Mouse (Mus musculus): Measurements from ENCODE around the gene Leng8. TPM values are rescaled to one million over a fixed set of nuclear protein-coding genes. Genes with fewer than 3 reads are reported as not detected.

Gene Leng8
- total and polyA plus RNA-seq, 3 experiments, result 23.2 to 46.6 (median 33.5) TPM

GRCm38 (mm10) chr7:4128860-4129259 is 8.0 kb upstream of the Leng8 start:
- H3K27me3 ChIP-seq (replicated peaks), result no peaks in the 10 kb centered on the region
- peaks cover 0 to 9% of the 10 kb centered on the region in 2 experiments; a peak in 1 of 4 replicates for H3K4me1 ChIP-seq (ENCODE audit: control insufficient read depth in 1 of 2, insufficient read depth in 2 of 2)
- H3K9ac ChIP-seq (ENCODE audit: insufficient read depth, low read depth), result no peak overlapping the region
- H3K79me2 ChIP-seq (replicated peaks; ENCODE audit: control insufficient read depth, extremely low read depth, insufficient read depth, poor library complexity, severe bottlenecking), result no peaks in the 10 kb centered on the region
- no peak for TF ChIP-seq TCF12 (IDR thresholded peaks at IDR 0.05; ENCODE audit: low read depth, low read length)
- no peak for TF ChIP-seq MAZ (IDR thresholded peaks at IDR 0.05; ENCODE audit: low read depth, low read length)
- no peak for TF ChIP-seq SIN3A (IDR thresholded peaks at IDR 0.05; ENCODE audit: low read length)
- no peak for TF ChIP-seq ETS1 (conservative IDR thresholded peaks at IDR 0.05; ENCODE audit: low read depth, low read length)
- no peak for TF ChIP-seq MYC (IDR thresholded peaks at IDR 0.05; ENCODE audit: low read depth, low read length)
- no peak for TF ChIP-seq NELFE (IDR thresholded peaks at IDR 0.05; ENCODE audit: low read depth, low read length)
- no peak for TF ChIP-seq UBTF (IDR thresholded peaks at IDR 0.05; ENCODE audit: low read depth, low read length)
- no peak for TF ChIP-seq ELF1 (IDR thresholded peaks at IDR 0.05; ENCODE audit: low read depth, low read length)
- no peak for TF ChIP-seq POLR2AphosphoS2 (IDR thresholded peaks at IDR 0.05; ENCODE audit: low read depth, low read length)
- TF ChIP-seq JUN (IDR thresholded peaks at IDR 0.05; ENCODE audit: insufficient read depth, low read depth, low read length), result no peak
- TF ChIP-seq BHLHE40 (IDR thresholded peaks at IDR 0.05; ENCODE audit: low read depth, low read length), result no peak
- no peak for TF ChIP-seq USF2 (conservative IDR thresholded peaks at IDR 0.05; ENCODE audit: low read depth, low read length)
- no peak for TF ChIP-seq RAD21 (IDR thresholded peaks at IDR 0.05; ENCODE audit: low read depth, low read length)
- TF ChIP-seq ZKSCAN1 (IDR thresholded peaks at IDR 0.05; ENCODE audit: borderline replicate concordance, low read depth, low read length), result no peak
- no peak overlapping the region for H3K4me2 ChIP-seq (ENCODE audit: insufficient read depth, low read depth, poor library complexity, severe bottlenecking)
- in situ Hi-C loops (cut with MboI; ENCODE audit: low pct_ligation_motif_present, low pct_unique_long_range_greater_than_20kb, low sequenced_read_pairs), result loop anchor here (10.0 kb wide), 2 partner anchors 296 to 386 kb away; partner anchors contain the start of gene Tnnt1
- H3K27ac ChIP-seq (ENCODE audit: insufficient read depth, low read depth), result no peak overlapping the region
- dilution Hi-C loops (cut with MboI; ENCODE audit: extremely low pct_ligation_motif_present, extremely low pct_unique_long_range_greater_than_20kb, low sequenced_read_pairs), result no loop called here
- H3K9me3 ChIP-seq (replicated peaks; ENCODE audit: low read length), result no peaks in the 10 kb centered on the region
- H3K36me3 ChIP-seq (replicated peaks in 1 of 2; ENCODE audit: control insufficient read depth in 1 of 2, insufficient read depth in 1 of 2, low read length in 1 of 2), result peaks cover 0 to 45% of the 10 kb centered on the region in 2 experiments
- DNase-seq (ENCODE audit: extremely low read depth), result no peak
- H3K4me3 ChIP-seq (replicated peaks in 1 of 3; ENCODE audit: low read depth in 2 of 3, low read length in 2 of 3, poor library complexity in 1 of 3), result no peak overlapping the region

GRCm38 (mm10) chr7:4130686-4131452 is 6.0 kb upstream of the Leng8 start:
- in situ Hi-C loops (cut with MboI; ENCODE audit: low pct_ligation_motif_present, low pct_unique_long_range_greater_than_20kb, low sequenced_read_pairs), result no loop called here
- peaks cover 0 to 23% of the 10 kb centered on the region in 2 experiments; a peak in 2 of 4 replicates for H3K4me1 ChIP-seq (ENCODE audit: control insufficient read depth in 1 of 2, insufficient read depth in 2 of 2)
- H3K9ac ChIP-seq (ENCODE audit: insufficient read depth, low read depth), result no peak overlapping the region
- peak; percentile 82 for DNase-seq (ENCODE audit: extremely low read depth)
- no peak overlapping the region for H3K4me3 ChIP-seq (replicated peaks in 1 of 3; ENCODE audit: low read depth in 2 of 3, low read length in 2 of 3, poor library complexity in 1 of 3)
- H3K79me2 ChIP-seq (replicated peaks; ENCODE audit: control insufficient read depth, extremely low read depth, insufficient read depth, poor library complexity, severe bottlenecking), result no peaks in the 10 kb centered on the region
- dilution Hi-C loops (cut with MboI; ENCODE audit: extremely low pct_ligation_motif_present, extremely low pct_unique_long_range_greater_than_20kb, low sequenced_read_pairs), result no loop called here
- H3K27ac ChIP-seq (ENCODE audit: insufficient read depth, low read depth), result no peak overlapping the region
- H3K9me3 ChIP-seq (replicated peaks; ENCODE audit: low read length), result no peaks in the 10 kb centered on the region
- no peaks in the 10 kb centered on the region for H3K27me3 ChIP-seq (replicated peaks)
- no peak overlapping the region for H3K4me2 ChIP-seq (ENCODE audit: insufficient read depth, low read depth, poor library complexity, severe bottlenecking)
- H3K36me3 ChIP-seq (replicated peaks in 1 of 2; ENCODE audit: control insufficient read depth in 1 of 2, insufficient read depth in 1 of 2, low read length in 1 of 2), result peaks cover 0 to 52% of the 10 kb centered on the region in 2 experiments
- TF ChIP-seq USF2 (conservative IDR thresholded peaks at IDR 0.05; ENCODE audit: low read depth, low read length) (no peak), BHLHE40 (IDR thresholded peaks at IDR 0.05; ENCODE audit: low read depth, low read length) (no peak), USF1 (IDR thresholded peaks at IDR 0.05; ENCODE audit: low read depth, low read length) (no peak), ETS1 (conservative IDR thresholded peaks at IDR 0.05; ENCODE audit: low read depth, low read length) (no peak), GABPA (IDR thresholded peaks at IDR 0.05; ENCODE audit: insufficient replicate concordance, low read depth, low read length) (no peak), IRF4 (IDR thresholded peaks at IDR 0.05; ENCODE audit: low read depth, low read length) (no peak), MAFK (IDR thresholded peaks at IDR 0.05; ENCODE audit: insufficient replicate concordance, low read length) (no peak), MYC (IDR thresholded peaks at IDR 0.05; ENCODE audit: low read depth, low read length) (no peak), ELF1 (IDR thresholded peaks at IDR 0.05; ENCODE audit: low read depth, low read length) (no peak), SIN3A (IDR thresholded peaks at IDR 0.05; ENCODE audit: low read length) (no peak), ZMIZ1 (IDR thresholded peaks at IDR 0.05; ENCODE audit: low read depth, low read length) (no peak), EP300 (IDR thresholded peaks at IDR 0.05; ENCODE audit: low read length) (no peak), UBTF (IDR thresholded peaks at IDR 0.05; ENCODE audit: low read depth, low read length) (no peak), ZC3H11A (IDR thresholded peaks at IDR 0.05; ENCODE audit: low read depth, low read length) (peak; percentile 53), NRF1 (IDR thresholded peaks at IDR 0.05; ENCODE audit: low read depth, low read length) (no peak), SMC3 (IDR thresholded peaks at IDR 0.05; ENCODE audit: low read depth, low read length) (peak; percentile 91), MAZ (IDR thresholded peaks at IDR 0.05; ENCODE audit: low read depth, low read length) (no peak), ZKSCAN1 (IDR thresholded peaks at IDR 0.05; ENCODE audit: borderline replicate concordance, low read depth, low read length) (no peak), TBP (conservative IDR thresholded peaks at IDR 0.05; ENCODE audit: low read depth, low read length) (no peak), NELFE (IDR thresholded peaks at IDR 0.05; ENCODE audit: low read depth, low read length) (peak; percentile 30; the same call in 1 of the 2 replicates), POLR2A (IDR thresholded peaks at IDR 0.05; ENCODE audit: low read depth, low read length) (no peak), MXI1 (IDR thresholded peaks at IDR 0.05; ENCODE audit: low read depth, low read length) (no peak), TCF12 (IDR thresholded peaks at IDR 0.05; ENCODE audit: low read depth, low read length) (no peak), POLR2AphosphoS2 (IDR thresholded peaks at IDR 0.05; ENCODE audit: low read depth, low read length) (no peak), JUND (conservative IDR thresholded peaks at IDR 0.05; ENCODE audit: low read depth, low read length) (no peak), RCOR1 (conservative IDR thresholded peaks at IDR 0.05; ENCODE audit: low read depth, low read length) (no peak)
